11 mouse cellular contexts compared by ENCODE assay signal in the genomic region with DNA sequence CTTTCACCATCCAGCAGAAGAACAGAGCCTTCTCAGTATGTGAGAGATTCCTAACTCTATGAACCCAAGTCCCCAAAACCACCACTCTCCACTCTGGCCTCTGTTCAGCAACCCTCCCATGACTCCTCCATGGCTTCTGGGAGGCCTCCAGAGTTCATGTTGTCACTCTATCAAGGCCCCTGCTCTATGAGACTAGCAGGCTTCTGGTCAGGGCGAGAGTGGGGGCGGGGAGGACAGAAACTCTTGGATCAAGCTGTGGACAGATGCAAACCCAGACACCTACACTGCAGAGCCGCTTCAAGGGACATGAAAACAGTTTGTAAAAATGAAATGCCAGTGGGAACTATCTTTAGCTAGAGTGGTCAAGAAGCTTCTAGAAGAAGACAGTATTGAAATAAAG.
"Had no signal": no experiment of that assay in that cellular context is flagged by ENCODE, and none has a peak within 500 bp of the region (broad histone marks: within the 10 kb centered on the region; RNA-seq: fewer than 3 reads in every experiment).

No protein-coding gene starts in this region.

- DNase-seq: forebrain, postnatal 0 days; gastrocnemius, postnatal 14 days; gastrocnemius, postnatal 36 days; heart, adult 18-20 months; heart, postnatal 10 days; kidney, adult 18-20 months; kidney, adult 9 months; kidney, postnatal 25 days; layer of hippocampus, adult 9-11 months; layer of hippocampus, postnatal 36 days; left cerebral cortex, postnatal 4 days had no signal
